Mouse (Mus musculus) fat pad, adult 2 months (tissue): Measurements from ENCODE around the gene Cln5.

Experiments used
- DNase-seq: peaks from one replicate; pipeline ENCODE4 v3.0.0-alpha.2; 2011; ENCODE audit warnings: low read depth, low spot score; ENCODE audit errors: extremely low read depth

The Cln5 gene

GRCm38 (mm10) chr14:103078006-103078912 lies 8.2 kb downstream of the Cln5 start:
- peak; percentile 62 for DNase-seq

- DNase-seq: no peak
Observed at GRCm38 (mm10) chr14:103079209-103079977, 9.4 kb downstream of the Cln5 start.

GRCm38 (mm10) chr14:103085840-103086533 lies 16.0 kb downstream of the Cln5 start:
- no peak for DNase-seq

- no peak for DNase-seq
Observed at GRCm38 (mm10) chr14:103086671-103087324, 16.8 kb downstream of the Cln5 start.

GRCm38 (mm10) chr14:103087846-103088245 lies 17.8 kb downstream of the Cln5 start:
- DNase-seq: no peak

- DNase-seq: no peak
Observed at GRCm38 (mm10) chr14:103088624-103089023, 18.6 kb downstream of the Cln5 start.

- no peak for DNase-seq
Observed at GRCm38 (mm10) chr14:103093236-103093635, 23.2 kb downstream of the Cln5 start.

- DNase-seq: no peak
Observed at GRCm38 (mm10) chr14:103093670-103094069, 23.7 kb downstream of the Cln5 start.

- no peak for DNase-seq
Observed at GRCm38 (mm10) chr14:103095036-103095435, 25.0 kb downstream of the Cln5 start.

- no peak for DNase-seq
Observed at GRCm38 (mm10) chr14:103095826-103096225, 25.8 kb downstream of the Cln5 start.

GRCm38 (mm10) chr14:103096621-103097020 lies 26.6 kb downstream of the Cln5 start:
- DNase-seq: no peak

GRCm38 (mm10) chr14:103098213-103098586 lies 28.2 kb downstream of the Cln5 start:
- DNase-seq: no peak

- DNase-seq: no peak
Observed at GRCm38 (mm10) chr14:103098587-103099235, 28.7 kb downstream of the Cln5 start.

- peak; percentile 76 for DNase-seq
Observed at GRCm38 (mm10) chr14:103099238-103099933, 29.4 kb downstream of the Cln5 start, which contains the start of gene Fbxl3. Gene Fbxl3 (minus strand): TSS chr14:103099566.

- DNase-seq: no peak
Observed at GRCm38 (mm10) chr14:103100296-103100695, 30.3 kb downstream of the Cln5 start.

- DNase-seq: no peak
Observed at GRCm38 (mm10) chr14:103101171-103101570, 31.2 kb downstream of the Cln5 start.

GRCm38 (mm10) chr14:103102246-103102645 lies 32.2 kb downstream of the Cln5 start:
- no peak for DNase-seq

GRCm38 (mm10) chr14:103102731-103103335 lies 32.8 kb downstream of the Cln5 start:
- no peak for DNase-seq

GRCm38 (mm10) chr14:103106301-103106700 lies 36.3 kb downstream of the Cln5 start:
- no peak for DNase-seq
